Mouse (Mus musculus): Measurements from ENCODE around the gene Sec31a.

DNA sequence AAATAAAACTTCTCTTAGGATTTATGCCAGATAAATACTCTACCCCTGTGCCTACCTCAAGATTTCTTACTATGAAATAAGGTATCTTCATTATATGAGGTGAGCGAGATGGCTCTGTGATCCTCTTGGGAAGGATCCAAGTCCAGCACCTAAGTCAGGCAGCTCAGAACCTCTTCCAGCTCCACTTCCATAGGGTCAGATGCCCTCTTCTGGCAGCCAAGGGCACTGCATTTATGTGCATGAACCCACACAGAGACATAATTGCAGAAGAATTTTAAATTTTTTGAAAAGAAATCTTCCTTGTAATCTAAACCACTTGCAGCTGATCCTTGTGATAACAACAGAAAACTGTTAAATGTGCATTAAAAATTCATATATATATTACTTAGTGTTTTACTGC is 70.9 kb downstream of the Sec31a start:
- peak; percentile 54 for TF ChIP-seq CTCF (IDR thresholded peaks at IDR 0.05)
- no peak for TF ChIP-seq EP300 (IDR thresholded peaks at IDR 0.05)

Measured in lung, postnatal 0 days (tissue).